Mouse (Mus musculus) liver, adult 2 months (tissue): Measurements from ENCODE around the gene Gpcpd1.

Source experiments
- CTCF ChIP-seq: fragments of 200-500 bp; IDR thresholded peaks from 2 replicates; pipeline ENCODE4 v1.5.1; 2011; ENCODE audit warnings: low read depth, low read length, control low read depth
- POLR2A ChIP-seq: fragments of 200-500 bp; IDR thresholded peaks from 2 replicates; pipeline ENCODE4 v1.6.1; 2011; ENCODE audit warnings: low read length, control low read depth; ENCODE audit not compliant: insufficient read depth; ENCODE audit errors: extremely low read depth

DNA sequence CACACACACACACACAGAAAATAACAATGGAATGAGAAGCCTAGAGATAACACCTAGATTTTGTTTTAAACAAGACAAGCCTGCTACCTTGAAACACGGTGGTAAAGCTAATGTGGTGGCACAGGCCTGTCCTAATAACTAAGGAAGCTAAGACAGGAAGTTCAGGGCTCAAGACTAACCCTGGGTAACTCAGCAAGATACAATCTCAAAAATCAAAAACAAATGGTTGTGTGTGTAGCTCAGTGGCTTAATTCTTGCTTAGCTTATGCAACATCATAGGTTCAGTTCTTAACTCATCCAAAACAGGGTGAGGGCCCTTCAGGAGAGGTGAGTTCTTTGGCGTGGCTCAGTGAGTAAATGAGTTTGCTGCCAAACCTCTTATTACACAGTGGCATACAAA lies 20.1 kb downstream of the Gpcpd1 start:
- TF ChIP-seq CTCF: no peak
- TF ChIP-seq POLR2A: no peak
